Mouse (Mus musculus) intestine, embryonic 16.5 days (tissue): ENCODE results near the gene Tprn. TPM values are rescaled to one million over a fixed set of nuclear protein-coding genes. Genes with fewer than 3 reads are reported as not detected.
A peak's percentile ranks its signal among the peaks of the same experiment; 100 is the strongest.

Source experiments
- ATAC-seq: fragments of 200-750 bp; cut with Nextera tagmentation; 2 replicates; pipeline ENCODE4 v1.8.0; 2017; ENCODE audit warnings: moderate TSS enrichment, moderate library complexity
- H3K27ac ChIP-seq: fragments of 300-500 bp; sonication (generic); 2 replicates; pipeline ENCODE4 v1.5.1; 2014; ENCODE audit warnings: mild to moderate bottlenecking, low read length
- H3K27me3 ChIP-seq: fragments of 300-500 bp; sonication (generic); replicated peaks from 2 replicates; pipeline ENCODE4 v1.6.1; 2014; ENCODE audit warnings: low read length, control low read depth, mixed read lengths; ENCODE audit not compliant: control insufficient read depth, insufficient read depth
- H3K36me3 ChIP-seq: fragments of 300-500 bp; sonication (generic); 2 replicates; pipeline ENCODE4 v1.6.1; 2014; ENCODE audit warnings: low read length, control low read depth; ENCODE audit not compliant: control insufficient read depth, insufficient read depth
- H3K4me1 ChIP-seq: fragments of 300-500 bp; sonication (generic); 2 replicates; pipeline ENCODE4 v1.6.1; 2014; ENCODE audit warnings: low read length, control low read depth, mixed read lengths; ENCODE audit not compliant: control insufficient read depth, insufficient read depth
- H3K4me2 ChIP-seq: fragments of 300-500 bp; sonication (generic); 2 replicates; pipeline ENCODE4 v1.6.1; 2014; ENCODE audit warnings: low read depth, low read length, control low read depth
- H3K4me3 ChIP-seq: fragments of 300-500 bp; sonication (generic); 2 replicates; pipeline ENCODE4 v1.5.1; 2014; ENCODE audit warnings: mild to moderate bottlenecking, low read length
- H3K9ac ChIP-seq: fragments of 300-500 bp; sonication (generic); 2 replicates; pipeline ENCODE4 v1.6.1; 2014; ENCODE audit warnings: low read depth, low read length
- H3K9me3 ChIP-seq: fragments of 300-500 bp; sonication (generic); 2 replicates; pipeline ENCODE4 v1.6.1; 2016; ENCODE audit warnings: low read length, control low read depth; ENCODE audit not compliant: control insufficient read depth
- WGBS: fragments of 180-500 bp; shearing (Covaris S2); extraction: QIAGEN DNeasy Blood & Tissue Kit; methylation state at CpG from one replicate; pipeline ENCODE4 v1.1.7; 2014; 5-methylcytosine and 5-hydroxymethylcytosine counted together
- polyA plus RNA-seq: library from polyadenylated mRNA; unstranded; fragments of >200 nt; fragmentation: Nextera tagmentation; extraction: Ambion mirVana; gene quantifications from 2 replicates; pipeline ENCODE4 v1.2.1, GENCODE M21; 2015

Gene Tprn
- polyA plus RNA-seq, 1 experiment from 2014 or later: 31.7 TPM

DNA sequence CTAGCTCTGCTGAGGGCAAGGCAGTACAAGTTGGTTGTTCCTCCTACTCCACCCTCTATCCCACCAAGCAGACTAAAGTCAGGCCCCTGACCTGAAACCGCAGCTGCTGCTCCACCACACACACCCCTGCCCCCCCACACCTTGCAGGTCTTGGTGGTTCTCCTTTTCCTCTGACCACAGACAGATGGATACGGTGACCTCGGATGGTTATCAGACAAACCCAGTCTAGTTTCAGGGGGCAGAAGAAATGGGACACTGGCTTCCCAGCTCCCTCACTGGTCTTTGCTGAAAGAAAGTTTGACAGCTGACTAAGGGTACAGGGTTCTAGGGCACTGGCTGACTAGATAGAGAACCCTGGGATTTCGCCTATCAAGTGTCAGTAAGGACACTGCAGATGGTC, 29.0 kb upstream of the Tprn start:
- 78% methylated on average over 4 of the region's 4 CpGs for WGBS

DNA sequence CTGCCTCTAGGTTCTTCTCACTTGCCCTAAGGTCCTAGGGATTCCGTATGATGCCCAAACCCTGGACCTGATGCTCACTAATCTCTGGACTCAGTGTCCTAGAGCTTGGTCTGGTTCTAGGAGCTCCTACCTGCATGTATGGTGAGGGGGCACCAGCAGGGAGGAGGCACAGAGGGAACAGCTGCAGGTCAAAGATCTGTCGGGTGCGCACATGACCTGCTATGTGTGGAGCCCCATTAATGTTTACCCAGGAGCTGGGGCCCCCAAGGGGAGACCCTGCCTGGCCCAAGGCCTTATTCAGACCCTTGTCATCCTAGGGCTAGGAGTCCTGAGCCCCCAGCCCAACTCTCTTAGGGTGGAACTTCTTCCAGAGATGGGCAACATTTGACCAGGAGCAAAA, 28.4 kb upstream of the Tprn start, which contains the start of gene Slc34a3:
Gene Slc34a3, minus strand, starts transcription at position 315 of the 400 bp plus-strand sequence.
- Histone ChIP-seq H3K4me1 (peaks cover 39% of the 10 kb centered on the region), H3K9me3 (no peaks in the 10 kb centered on the region), H3K4me2 (peak within 1 kb of the TSS; percentile 38), H3K9ac (peak within 1 kb of the TSS; percentile 55), H3K4me3 (0 out of 2 replicates have a peak within 1 kb of the TSS, but pooled peaks have one; percentile 14), H3K36me3 (no peaks in the 10 kb centered on the region), H3K27ac (peak within 1 kb of the TSS; percentile 90), H3K27me3 (no peaks in the 10 kb centered on the region)
- peak; percentile 73 for ATAC-seq
- 62% methylated on average over 3 of the region's 3 CpGs for WGBS

More for the DNA sequence above, 29.0 kb upstream of the Tprn start:
- no peak for ATAC-seq
- Histone ChIP-seq H3K4me3 (no peak overlapping the region), H3K36me3 (no peaks in the 10 kb centered on the region), H3K4me1 (peaks cover 45% of the 10 kb centered on the region), H3K9me3 (no peaks in the 10 kb centered on the region), H3K4me2 (0 out of 2 replicates have a peak overlapping the region, but pooled peaks have one; percentile 38), H3K9ac (peak overlapping the region; percentile 0), H3K27ac (peak overlapping the region; percentile 90), H3K27me3 (no peaks in the 10 kb centered on the region)

DNA sequence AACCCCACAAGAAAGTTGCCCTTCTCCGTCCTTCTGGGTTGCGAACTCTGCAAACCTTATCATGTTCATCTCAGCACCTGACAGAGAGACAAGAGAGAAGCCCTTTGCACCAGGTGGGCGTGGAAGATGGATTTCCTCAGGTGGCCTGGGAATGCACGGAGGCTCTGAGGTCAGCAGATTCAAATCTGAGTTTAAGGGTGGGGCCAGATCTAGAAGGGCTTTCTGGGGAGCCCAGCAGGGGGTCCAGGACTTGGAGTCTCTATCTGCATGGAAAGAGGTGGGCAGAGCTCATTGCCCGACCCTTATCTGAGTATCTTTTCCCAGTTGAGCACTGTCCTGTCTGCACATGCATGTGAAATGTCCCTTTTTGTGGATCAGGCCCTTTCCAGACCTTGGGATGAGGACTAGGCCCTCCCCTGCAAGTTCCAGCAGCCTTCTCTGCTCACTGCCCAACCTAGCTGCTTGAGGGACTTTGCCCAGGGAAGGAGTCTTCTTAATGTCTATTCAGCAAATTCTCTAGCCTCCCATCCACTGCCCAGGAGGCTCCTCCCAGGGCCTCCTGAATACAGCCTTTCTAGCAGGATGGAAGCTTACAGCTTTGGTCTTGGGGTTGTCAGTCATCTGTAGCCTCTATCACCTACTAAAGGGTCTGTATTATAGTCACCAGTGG, 27.7 kb upstream of the Tprn start:
- Histone ChIP-seq H3K4me2 (peak overlapping the region; percentile 38), H3K27ac (peak overlapping the region; percentile 90), H3K9ac (peak overlapping the region; percentile 19; the same call in 1 of the 2 replicates), H3K36me3 (no peaks in the 10 kb centered on the region), H3K4me1 (peaks cover 37% of the 10 kb centered on the region), H3K9me3 (no peaks in the 10 kb centered on the region), H3K4me3 (0 out of 2 replicates have a peak overlapping the region, but pooled peaks have one; percentile 14), H3K27me3 (no peaks in the 10 kb centered on the region)
- 55% methylated on average over 5 of the region's 5 CpGs for WGBS
- ATAC-seq: peak; percentile 77

DNA sequence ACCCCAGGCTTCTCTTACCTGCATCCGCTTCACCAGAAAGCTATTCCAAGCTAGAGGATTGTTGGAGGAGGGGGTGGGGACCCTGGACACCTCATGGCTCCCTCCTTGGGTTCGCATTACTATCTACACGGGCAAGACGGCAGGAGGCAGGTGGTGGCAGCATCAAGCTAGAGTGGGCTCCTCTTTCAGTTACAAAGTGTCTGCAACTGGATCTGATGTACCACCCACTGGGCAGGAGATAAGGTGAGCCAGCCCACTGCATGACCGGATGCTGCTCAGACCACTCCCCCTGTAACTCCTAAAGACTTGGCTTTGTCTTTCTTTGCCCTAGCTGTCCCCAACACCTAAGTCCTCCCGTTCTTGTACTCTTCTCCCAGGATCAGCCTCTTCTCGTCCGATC, 25.8 kb upstream of the Tprn start, which contains the start of gene Rnf224:
Gene Rnf224, minus strand, starts transcription at position 174 of the 400 bp plus-strand sequence.
- no peaks in the 10 kb centered on the region for H3K27me3 ChIP-seq
- whole genome bisulfite sequencing: 43% methylated on average over 8 of the region's 8 CpGs
- H3K27ac ChIP-seq: peak within 1 kb of the TSS; percentile 90
- H3K36me3 ChIP-seq: no peaks in the 10 kb centered on the region
- H3K4me3 ChIP-seq: no peak within 1 kb of the TSS
- ATAC-seq: no peak
- peaks cover 52% of the 10 kb centered on the region for H3K4me1 ChIP-seq
- no peaks in the 10 kb centered on the region for H3K9me3 ChIP-seq
- peak within 1 kb of the TSS; percentile 19; the same call in 1 of the 2 replicates for H3K4me2 ChIP-seq
- 0 out of 2 replicates have a peak within 1 kb of the TSS, but pooled peaks have one; percentile 19 for H3K9ac ChIP-seq

DNA sequence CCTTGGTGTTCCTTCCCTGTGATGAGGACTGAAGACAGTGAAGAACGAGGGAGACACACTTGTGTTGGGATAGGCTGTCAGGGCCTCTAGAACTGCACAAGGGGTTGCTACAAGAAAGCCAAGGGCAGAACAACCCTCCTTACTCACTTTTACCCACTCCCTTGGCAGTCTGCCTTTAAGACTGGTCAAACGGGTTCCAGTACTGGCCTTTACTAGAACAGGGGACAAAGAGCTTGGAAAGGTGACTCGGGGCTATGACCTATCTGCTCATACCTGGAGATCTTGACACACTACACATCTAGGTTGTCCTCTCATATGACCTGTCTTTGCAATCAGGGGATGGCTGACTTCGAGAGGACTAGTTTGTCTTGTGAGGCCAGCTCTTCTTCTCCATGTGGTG, 24.9 kb upstream of the Tprn start:
- 51% methylated on average over 4 of the region's 4 CpGs for WGBS
- ATAC-seq: no peak

DNA sequence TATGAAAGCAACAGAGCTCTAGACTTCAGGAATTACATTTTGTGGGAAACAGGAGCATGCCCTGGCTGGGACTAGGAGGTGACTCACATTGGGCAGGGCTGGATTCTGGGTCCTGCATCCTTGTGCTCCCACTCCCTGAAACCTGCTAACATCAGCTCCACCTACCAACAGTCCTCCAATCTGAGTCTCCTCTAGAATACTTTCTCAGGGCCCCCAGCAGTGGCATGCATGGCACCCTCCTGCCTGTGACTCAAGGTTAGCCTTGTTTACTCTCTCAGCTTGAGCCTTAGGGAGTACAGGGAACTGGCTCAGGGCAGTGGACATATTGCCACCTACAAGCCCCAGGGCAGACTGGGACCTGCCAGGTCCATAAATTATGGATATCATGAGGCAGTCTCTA, 24.3 kb upstream of the Tprn start:
- Histone ChIP-seq H3K4me2 (no peak overlapping the region), H3K9me3 (no peaks in the 10 kb centered on the region), H3K36me3 (no peaks in the 10 kb centered on the region), H3K27ac (no peak overlapping the region), H3K27me3 (no peaks in the 10 kb centered on the region), H3K4me3 (no peak overlapping the region), H3K9ac (no peak overlapping the region), H3K4me1 (peaks cover 59% of the 10 kb centered on the region)
- no peak for ATAC-seq

More for the DNA sequence above, 24.9 kb upstream of the Tprn start:
- H3K4me1 ChIP-seq: peaks cover 59% of the 10 kb centered on the region
- H3K9ac ChIP-seq: 0 out of 2 replicates have a peak overlapping the region, but pooled peaks have one; percentile 19
- H3K9me3 ChIP-seq: no peaks in the 10 kb centered on the region
- no peaks in the 10 kb centered on the region for H3K36me3 ChIP-seq
- no peaks in the 10 kb centered on the region for H3K27me3 ChIP-seq
- no peak overlapping the region for H3K4me2 ChIP-seq
- peak overlapping the region; percentile 40 for H3K27ac ChIP-seq
- H3K4me3 ChIP-seq: no peak overlapping the region

DNA sequence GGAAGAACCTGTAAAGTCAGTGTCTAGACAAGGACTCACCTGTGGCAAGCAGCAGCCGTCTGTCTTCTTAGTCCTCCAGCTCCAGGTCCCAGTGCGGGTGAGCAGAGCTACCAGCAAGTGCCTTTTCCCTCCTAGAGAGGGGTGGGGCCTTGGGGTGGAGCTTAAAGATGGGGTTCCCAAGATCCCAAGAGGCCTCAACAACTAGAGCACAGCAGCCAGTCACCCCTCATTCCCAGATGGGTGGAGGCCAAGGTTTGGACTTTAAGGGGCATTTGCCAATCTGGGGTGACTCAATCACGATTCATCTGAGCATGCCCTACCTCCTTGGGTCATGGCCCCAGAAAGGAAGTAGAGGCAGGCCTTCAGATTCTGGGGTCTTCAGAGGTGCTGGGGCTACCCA, 22.7 kb upstream of the Tprn start:
- H3K9me3 ChIP-seq: no peaks in the 10 kb centered on the region
- H3K27me3 ChIP-seq: no peaks in the 10 kb centered on the region; the same call in 1 of the 2 replicates
- peak overlapping the region; percentile 59; the same call in 1 of the 2 replicates for H3K9ac ChIP-seq
- H3K4me2 ChIP-seq: no peak overlapping the region
- H3K4me1 ChIP-seq: peaks cover 50% of the 10 kb centered on the region
- no peak for ATAC-seq
- H3K4me3 ChIP-seq: no peak overlapping the region
- no peak overlapping the region for H3K27ac ChIP-seq
- 85% methylated on average over 3 of the region's 3 CpGs for WGBS
- H3K36me3 ChIP-seq: no peaks in the 10 kb centered on the region

DNA sequence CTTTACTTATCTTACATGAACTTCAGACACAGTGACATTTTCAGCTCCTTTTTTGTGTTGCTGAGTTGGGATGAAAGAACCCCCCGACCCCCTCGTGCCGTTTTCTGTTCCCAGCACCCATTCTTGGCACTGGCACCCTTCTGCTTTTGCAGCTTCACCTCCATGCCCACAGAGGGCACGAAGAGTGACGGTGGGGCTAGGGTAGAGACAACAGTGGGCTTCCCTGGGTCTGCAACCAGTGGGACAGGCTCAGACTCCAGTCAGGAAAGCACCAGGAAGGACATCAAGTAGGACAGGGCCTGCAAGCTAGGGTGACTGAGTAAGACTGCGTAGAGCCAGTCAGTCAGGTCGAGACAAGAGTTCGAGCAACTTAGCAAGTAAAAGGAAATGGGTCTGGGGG, 22.1 kb upstream of the Tprn start:
- Histone ChIP-seq H3K4me3 (peak overlapping the region; percentile 62), H3K36me3 (no peaks in the 10 kb centered on the region), H3K27ac (peak overlapping the region; percentile 79), H3K9ac (peak overlapping the region; percentile 59), H3K9me3 (no peaks in the 10 kb centered on the region), H3K4me1 (peaks cover 47% of the 10 kb centered on the region), H3K27me3 (no peaks in the 10 kb centered on the region; the same call in 1 of the 2 replicates), H3K4me2 (peak overlapping the region; percentile 97)
- 52% methylated on average over 8 of the region's 8 CpGs for WGBS
- peak; percentile 10 for ATAC-seq

DNA sequence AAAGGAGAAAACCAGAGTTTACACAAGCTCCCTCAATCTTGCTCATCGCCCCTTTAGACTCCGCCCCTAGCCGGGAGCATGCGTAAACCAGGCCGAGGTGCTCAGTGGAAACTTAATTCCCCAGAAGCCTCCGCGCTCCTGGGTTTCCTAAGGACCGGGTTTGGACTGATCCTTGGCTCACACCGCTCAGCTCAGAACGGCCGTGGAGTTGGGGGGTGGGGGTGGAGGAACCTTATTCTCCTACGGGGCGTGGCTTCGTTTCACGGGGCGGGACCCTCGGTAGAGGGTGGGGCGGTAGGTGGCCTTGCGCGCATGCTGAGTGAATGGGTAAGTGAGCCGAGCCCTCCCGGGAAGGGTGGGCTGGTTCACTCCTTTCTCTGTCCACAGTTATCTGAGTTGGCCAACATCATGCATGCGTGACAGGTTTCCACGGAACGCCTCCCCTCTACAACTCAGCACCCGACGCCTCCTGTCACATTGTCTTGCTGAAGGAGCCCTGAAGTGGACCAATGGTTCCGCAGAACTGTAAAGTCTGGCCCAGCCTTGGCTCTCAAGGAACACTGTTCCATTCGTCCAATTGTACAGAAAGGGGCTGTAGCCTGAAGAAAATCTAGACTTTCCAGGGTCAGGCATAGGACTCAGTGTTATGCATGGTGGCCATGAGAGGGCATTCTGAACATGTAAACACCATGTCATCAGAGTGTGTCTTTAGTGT, 21.5 kb upstream of the Tprn start:
- Histone ChIP-seq H3K4me1 (peaks cover 46% of the 10 kb centered on the region), H3K9me3 (no peaks in the 10 kb centered on the region), H3K4me3 (peak overlapping the region; percentile 62), H3K36me3 (0 out of 2 replicates have a peak, but pooled peaks cover 3% of the 10 kb centered on the region), H3K9ac (peak overlapping the region; percentile 59), H3K27ac (peak overlapping the region; percentile 79), H3K4me2 (peak overlapping the region; percentile 97), H3K27me3 (no peaks in the 10 kb centered on the region; the same call in 1 of the 2 replicates)
- WGBS: 1% methylated on average over 29 of the region's 29 CpGs
- ATAC-seq: peak; percentile 71
